Mouse (Mus musculus) embryonic fibroblast, embryonic 13.5 days (primary cell): Measurements from ENCODE around the gene Lhx9.

Experiments used
- CTCF ChIP-seq: IDR thresholded peaks from 2 replicates; pipeline ENCODE4 v1.5.1; 2011; ENCODE audit warnings: mild to moderate bottlenecking, control low read depth, low read length, moderate library complexity, borderline replicate concordance; ENCODE audit not compliant: insufficient read depth
- POLR2A ChIP-seq: IDR thresholded peaks from 2 replicates; pipeline ENCODE4 v1.6.1; 2011; ENCODE audit warnings: low read depth, mild to moderate bottlenecking, control low read depth, low read length, moderate library complexity

DNA sequence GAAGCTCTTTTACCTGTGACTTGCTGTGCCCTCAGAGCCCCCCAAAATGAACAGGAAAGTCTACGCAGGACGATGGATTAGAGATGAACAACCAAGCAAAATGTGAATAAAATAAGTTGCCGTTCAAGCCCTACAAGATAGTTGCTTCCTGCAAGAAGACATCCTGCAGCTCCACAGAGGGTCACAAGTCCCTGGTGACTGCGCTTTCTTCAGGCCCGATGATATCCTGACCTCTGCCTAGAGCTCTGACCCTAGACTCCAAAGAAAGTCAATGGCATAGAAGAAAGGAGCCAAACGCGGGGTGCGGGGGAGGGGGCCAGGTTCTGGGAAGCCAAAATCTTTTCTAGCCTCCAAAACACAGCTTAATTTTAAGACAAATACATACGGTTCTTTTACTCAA, 1.8 kb downstream of the Lhx9 start:
- no peak for TF ChIP-seq CTCF
- no peak for TF ChIP-seq POLR2A
